18 mouse cellular contexts compared by ENCODE assay signal in the genomic region with DNA sequence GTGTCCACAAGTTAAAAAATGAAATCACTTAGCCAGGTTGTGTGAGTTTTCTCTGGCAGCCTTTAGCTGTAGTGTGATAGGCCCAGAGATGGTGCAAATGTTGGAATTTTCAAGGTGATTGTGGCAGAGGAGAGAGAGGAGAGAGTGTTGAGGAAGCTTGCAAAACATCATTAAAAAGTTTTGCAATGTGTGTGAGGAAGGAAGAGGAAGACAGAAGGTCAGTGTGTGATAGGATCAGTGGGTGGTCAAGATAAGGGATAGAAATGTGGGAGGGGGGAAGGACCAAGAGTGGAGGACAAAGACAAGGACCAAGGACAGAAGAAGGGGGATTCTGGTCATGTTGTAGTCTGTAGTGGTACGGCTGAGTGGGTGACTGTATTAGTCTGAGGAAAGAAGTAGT. TPM values are rescaled to one million over a fixed set of nuclear protein-coding genes. Genes with fewer than 3 reads are reported as not detected.
DNase-seq lines count a peak whose midpoint lies in the region; ATAC-seq lines count a peak whose summit lies in the region.
"Had no signal": no experiment of that assay in that cellular context is flagged by ENCODE, and none has a peak within 500 bp of the region (broad histone marks: within the 10 kb centered on the region; RNA-seq: fewer than 3 reads in every experiment).

No protein-coding gene starts in this region.

- peak; percentile 83 for ATAC-seq in granulocyte monocyte progenitor cell, adult 5-6 weeks (replicated peaks; ENCODE audit: poor library complexity, severe bottlenecking)
- peak; percentile 77 for ATAC-seq in megakaryocyte progenitor cell, adult 5-6 weeks (replicated peaks; ENCODE audit: poor library complexity)
- ATAC-seq: forebrain, embryonic 13.5 days; forebrain, embryonic 15.5 days; forebrain, postnatal 0 days had no signal

- DNase-seq in 416B (ENCODE audit: low read depth) = peak; percentile 46
- DNase-seq in gastrocnemius, postnatal 36 days = no peak
- DNase-seq in spleen, postnatal 36 days (ENCODE audit: low spot score in 2 of 2) = no peak
- DNase-seq: adrenal gland, adult 2 months; adrenal gland, postnatal 10 days; adrenal gland, postnatal 25 days; cerebellum, adult 11 months; cerebellum, adult 18-20 months; cerebellum, adult 8-10 months; cerebellum, adult 9-11 months; cerebellum, postnatal 14 days; cerebellum, postnatal 36 days; forebrain, postnatal 0 days had no signal

- intact Hi-C loops in gastrocnemius, postnatal 36 days (cut with DNase I) = no loop called here

RNA-seq across cellular contexts. Expression of gene Aplnr, which starts 14.3 kb away (rescaled TPM):
- total RNA-seq in granulocyte monocyte progenitor cell, adult 5-6 weeks (2014; fragmentation: Nextera tagmentation) = 0.41 TPM in 1 of 2 replicates, not detected in the other
- not detected in 2 replicates for total RNA-seq in granulocyte monocyte progenitor cell, adult 5-6 weeks (2017)
- 0.02 and 0.05 TPM in 2 replicates for total RNA-seq in megakaryocyte progenitor cell, adult 5-6 weeks (2015)
- total RNA-seq in megakaryocyte progenitor cell, adult 5-6 weeks (2017) = 0.12 TPM in 1 of 2 replicates, not detected in the other
- 10 to 100 TPM in 1 of 2 experiments, 1 to 10 TPM in 1; 8.8 to 14.6 TPM for total RNA-seq in gastrocnemius, postnatal 36 days (2021)
- total RNA-seq: MEL had no signal

RNA-seq across cellular contexts. Expression of gene Lrrc55, which starts 46.6 kb away (rescaled TPM):
- not detected in 2 replicates for total RNA-seq in granulocyte monocyte progenitor cell, adult 5-6 weeks (2014; fragmentation: Nextera tagmentation)
- not detected in 2 replicates for total RNA-seq in granulocyte monocyte progenitor cell, adult 5-6 weeks (2017)
- total RNA-seq in megakaryocyte progenitor cell, adult 5-6 weeks (2015) = not detected in 2 replicates
- not detected in 2 replicates for total RNA-seq in megakaryocyte progenitor cell, adult 5-6 weeks (2017)
- 1 to 10 TPM in 1 of 2 experiments, under 1 TPM in 1; 0.76 to 1.5 TPM for total RNA-seq in gastrocnemius, postnatal 36 days (2021)
- total RNA-seq: MEL had no signal

Comparison
In these comparisons a context has a peak if more than half of its experiments do, and no peak if none do; other contexts are left out.
1. RNA of gene Aplnr, which starts 14.3 kb away (total RNA-seq): 8.8 to 14.6 TPM in gastrocnemius, postnatal 36 days; 0.02 to 0.12 TPM in megakaryocyte progenitor cell, adult 5-6 weeks and 0.41 TPM in granulocyte monocyte progenitor cell, adult 5-6 weeks; every median in the first group is over 4 times any median in the second.